Mouse (Mus musculus): Measurements from ENCODE around the gene Crisp1.

Crisp1 gene

GRCm38 (mm10) chr17:40319062-40319461 is at the start of gene Crisp1:
Crisp1 (minus strand) TSS chr17:40319207.
- no peak for DNase-seq (ENCODE audit: low read depth)

GRCm38 (mm10) chr17:40342497-40343009 is 23.5 kb upstream of the Crisp1 start:
- no peak for DNase-seq (ENCODE audit: low read depth)

- DNase-seq (ENCODE audit: low read depth): no peak
These were observed 33.6 kb downstream of the Crisp1 start for GRCm38 (mm10) chr17:40285435-40285834.

GRCm38 (mm10) chr17:40275519-40275918 is 43.5 kb downstream of the Crisp1 start:
- no peak for DNase-seq (ENCODE audit: low read depth)

- no peak for DNase-seq (ENCODE audit: low read depth)
These were observed 44.0 kb downstream of the Crisp1 start for GRCm38 (mm10) chr17:40274906-40275470.

- no peak for DNase-seq (ENCODE audit: low read depth)
These were observed 66.5 kb downstream of the Crisp1 start for GRCm38 (mm10) chr17:40252487-40252886.
